Mouse (Mus musculus) midbrain, embryonic 13.5 days (tissue): Measurements from ENCODE around the gene Gm4559. TPM values are rescaled to one million over a fixed set of nuclear protein-coding genes. Genes with fewer than 3 reads are reported as not detected.
"Not testable (repeated sequence)": the region's sequence is repeated elsewhere in the genome, so short reads cannot be mapped to it uniquely, and the experiment has no call there.

ENCODE experiments used
- ATAC-seq: fragments of 200-750 bp; cut with Nextera tagmentation; 2 replicates; pipeline ENCODE4 v1.8.0; 2017; ENCODE audit warnings: mild to moderate bottlenecking, moderate TSS enrichment, moderate library complexity
- H3K27ac ChIP-seq: fragments of 300-500 bp; sonication (generic); 2 replicates; pipeline ENCODE4 v1.5.1; 2015; ENCODE audit warnings: inconsistent platforms, mild to moderate bottlenecking, moderate library complexity
- H3K27me3 ChIP-seq: fragments of 300-500 bp; sonication (generic); 2 replicates; pipeline ENCODE4 v1.6.1; 2015; ENCODE audit warnings: mild to moderate bottlenecking, inconsistent platforms
- H3K36me3 ChIP-seq: fragments of 300-500 bp; sonication (generic); 2 replicates; pipeline ENCODE4 v1.6.1; 2015; ENCODE audit warnings: mild to moderate bottlenecking, inconsistent platforms
- H3K4me1 ChIP-seq: fragments of 300-500 bp; sonication (generic); replicated peaks from 2 replicates; pipeline ENCODE4 v1.6.1; 2015; ENCODE audit warnings: inconsistent platforms
- H3K4me2 ChIP-seq: fragments of 300-500 bp; sonication (generic); replicated peaks from 2 replicates; pipeline ENCODE4 v1.6.1; 2015; ENCODE audit warnings: moderate library complexity, mild to moderate bottlenecking, inconsistent platforms
- H3K4me3 ChIP-seq: fragments of 300-500 bp; sonication (generic); replicated peaks from 2 replicates; pipeline ENCODE4 v1.5.1; 2015; ENCODE audit warnings: mild to moderate bottlenecking, inconsistent platforms
- H3K9ac ChIP-seq: fragments of 300-500 bp; sonication (generic); replicated peaks from 2 replicates; pipeline ENCODE4 v1.6.1; 2015; ENCODE audit warnings: mild to moderate bottlenecking, inconsistent platforms
- H3K9me3 ChIP-seq: fragments of 300-500 bp; sonication (generic); 2 replicates; pipeline ENCODE4 v1.6.1; 2016; ENCODE audit warnings: mild to moderate bottlenecking, inconsistent platforms
- WGBS: fragments of 180-500 bp; shearing (Covaris S2); methylation state at CpG from one replicate; pipeline ENCODE4 v1.1.7; 2015; 5-methylcytosine and 5-hydroxymethylcytosine counted together
- polyA plus RNA-seq: library from polyadenylated mRNA; unstranded; fragments of >200 nt; fragmentation: Nextera tagmentation; extraction: Ambion mirVana; gene quantifications from 2 replicates; pipeline ENCODE4 v1.2.1, GENCODE M21; 2015

Gene Gm4559
- polyA plus RNA-seq, 1 experiment from 2014 or later = not detected

- not testable (repeated sequence) for H3K4me1 ChIP-seq, H3K27ac ChIP-seq, ATAC-seq, H3K36me3 ChIP-seq, H3K9me3 ChIP-seq, H3K9ac ChIP-seq, H3K27me3 ChIP-seq, H3K4me2 ChIP-seq, H3K4me3 ChIP-seq
- WGBS = 35% methylated on average over 4 of the region's 4 CpGs
Observed at GRCm38 (mm10) chr7:142296108-142296507, 21.9 kb upstream of the Gm4559 start.

GRCm38 (mm10) chr7:142295418-142295817 lies 21.3 kb upstream of the Gm4559 start:
- H3K4me3 ChIP-seq = no peak overlapping the region
- no peaks in the 10 kb centered on the region for H3K36me3 ChIP-seq
- no peak overlapping the region for H3K9ac ChIP-seq
- no peaks in the 10 kb centered on the region for H3K4me1 ChIP-seq
- H3K27ac ChIP-seq = no peak overlapping the region
- H3K9me3 ChIP-seq = no peaks in the 10 kb centered on the region
- no peak overlapping the region for H3K4me2 ChIP-seq
- no peak for ATAC-seq
- no peaks in the 10 kb centered on the region for H3K27me3 ChIP-seq

- H3K9ac ChIP-seq, H3K36me3 ChIP-seq, H3K4me2 ChIP-seq, H3K27ac ChIP-seq, H3K4me3 ChIP-seq, H3K4me1 ChIP-seq, H3K9me3 ChIP-seq, H3K27me3 ChIP-seq: not testable (repeated sequence)
- 0% methylated on average over 2 of the region's 2 CpGs for WGBS
- ATAC-seq = 0 out of 2 replicates have a peak, but pooled peaks have one; percentile 34
Observed at GRCm38 (mm10) chr7:142293851-142294250, 19.7 kb upstream of the Gm4559 start.

GRCm38 (mm10) chr7:142285910-142286612 lies 11.9 kb upstream of the Gm4559 start:
- not testable (repeated sequence) for H3K4me3 ChIP-seq, H3K9me3 ChIP-seq, H3K9ac ChIP-seq, H3K4me2 ChIP-seq, ATAC-seq, H3K27ac ChIP-seq, H3K36me3 ChIP-seq
- Histone ChIP-seq H3K4me1 (peaks cover 19% of the 10 kb centered on the region), H3K27me3 (peaks cover 19% of the 10 kb centered on the region)
- WGBS = 86% methylated on average over 9 of the region's 9 CpGs

GRCm38 (mm10) chr7:142285130-142285835 lies 11.1 kb upstream of the Gm4559 start:
- peak overlapping the region; percentile 53 for H3K9ac ChIP-seq
- H3K27ac ChIP-seq = peak overlapping the region; percentile 71
- H3K27me3 ChIP-seq = peaks cover 19% of the 10 kb centered on the region
- H3K4me3 ChIP-seq = peak overlapping the region; percentile 57
- H3K9me3 ChIP-seq = no peaks in the 10 kb centered on the region
- H3K4me1 ChIP-seq = peaks cover 19% of the 10 kb centered on the region
- no peaks in the 10 kb centered on the region for H3K36me3 ChIP-seq
- ATAC-seq = peak; percentile 84
- H3K4me2 ChIP-seq = peak overlapping the region; percentile 87
- 21% methylated on average over 23 of the region's 23 CpGs for WGBS

- peak overlapping the region; percentile 71 for H3K27ac ChIP-seq
- peaks cover 19% of the 10 kb centered on the region for H3K27me3 ChIP-seq
- WGBS = under 1% methylated on average over 19 of the region's 19 CpGs
- peaks cover 19% of the 10 kb centered on the region for H3K4me1 ChIP-seq
- no peaks in the 10 kb centered on the region for H3K9me3 ChIP-seq
- H3K36me3 ChIP-seq = no peaks in the 10 kb centered on the region
- peak; percentile 88 for ATAC-seq
- peak overlapping the region; percentile 57 for H3K4me3 ChIP-seq
- peak overlapping the region; percentile 70 for H3K9ac ChIP-seq
- peak overlapping the region; percentile 87 for H3K4me2 ChIP-seq
Observed at GRCm38 (mm10) chr7:142284615-142285080, 10.5 kb upstream of the Gm4559 start.

GRCm38 (mm10) chr7:142284023-142284591 lies 9.9 kb upstream of the Gm4559 start:
- H3K4me2 ChIP-seq = peak overlapping the region; percentile 87
- H3K4me3 ChIP-seq = peak overlapping the region; percentile 57
- peaks cover 19% of the 10 kb centered on the region for H3K4me1 ChIP-seq
- peak overlapping the region; percentile 70 for H3K9ac ChIP-seq
- peak overlapping the region; percentile 71 for H3K27ac ChIP-seq
- peaks cover 19% of the 10 kb centered on the region for H3K27me3 ChIP-seq
- H3K9me3 ChIP-seq = no peaks in the 10 kb centered on the region
- H3K36me3 ChIP-seq = no peaks in the 10 kb centered on the region
- peak; percentile 79 for ATAC-seq
- WGBS = under 1% methylated on average over 38 of the region's 38 CpGs

- 23% methylated on average over 2 of the region's 2 CpGs for WGBS
- not testable (repeated sequence) for H3K27ac ChIP-seq, H3K4me2 ChIP-seq, ATAC-seq, H3K4me3 ChIP-seq, H3K9ac ChIP-seq, H3K36me3 ChIP-seq, H3K9me3 ChIP-seq
- peaks cover 19% of the 10 kb centered on the region for H3K27me3 ChIP-seq
- peaks cover 19% of the 10 kb centered on the region for H3K4me1 ChIP-seq
Observed at GRCm38 (mm10) chr7:142282847-142283246, 8.7 kb upstream of the Gm4559 start.

- H3K4me3 ChIP-seq, H3K4me2 ChIP-seq, H3K9ac ChIP-seq, H3K36me3 ChIP-seq, ATAC-seq, H3K27ac ChIP-seq, H3K9me3 ChIP-seq: not testable (repeated sequence)
- Histone ChIP-seq H3K27me3 (peaks cover 19% of the 10 kb centered on the region), H3K4me1 (peaks cover 11% of the 10 kb centered on the region)
- 72% methylated on average over 1 of the region's 1 CpGs for WGBS
Observed at GRCm38 (mm10) chr7:142279291-142279690, 5.1 kb upstream of the Gm4559 start.

GRCm38 (mm10) chr7:142278183-142278582 lies 4.0 kb upstream of the Gm4559 start:
- not testable (repeated sequence) for H3K4me2 ChIP-seq, H3K27ac ChIP-seq, H3K9me3 ChIP-seq, H3K36me3 ChIP-seq, H3K4me3 ChIP-seq, H3K9ac ChIP-seq, H3K4me1 ChIP-seq
- WGBS = 2% methylated on average over 3 of the region's 3 CpGs
- peak; percentile 45; the same call in 1 of the 2 replicates for ATAC-seq
- H3K27me3 ChIP-seq = peaks cover 15% of the 10 kb centered on the region

GRCm38 (mm10) chr7:142258254-142258653 lies 15.9 kb downstream of the Gm4559 start, which contains the start of gene Gm2431:
Gm2431 (minus strand) TSS chr7:142258354.
- H3K27me3 ChIP-seq, H3K4me1 ChIP-seq, H3K4me2 ChIP-seq, H3K9me3 ChIP-seq, H3K36me3 ChIP-seq, H3K4me3 ChIP-seq, ATAC-seq, H3K27ac ChIP-seq, H3K9ac ChIP-seq: not testable (repeated sequence)
- 80% methylated on average over 1 of the region's 1 CpGs for WGBS

- WGBS = 0% methylated on average over 2 of the region's 2 CpGs
- 0 out of 2 replicates have a peak, but pooled peaks cover 2% of the 10 kb centered on the region for H3K27me3 ChIP-seq
- 0 out of 2 replicates have a peak, but pooled peaks have one; percentile 56 for ATAC-seq
- H3K36me3 ChIP-seq = no peaks in the 10 kb centered on the region
- no peak overlapping the region for H3K4me2 ChIP-seq
- H3K9me3 ChIP-seq = no peaks in the 10 kb centered on the region
- H3K9ac ChIP-seq = no peak overlapping the region
- no peaks in the 10 kb centered on the region for H3K4me1 ChIP-seq
- H3K4me3 ChIP-seq = no peak overlapping the region
- H3K27ac ChIP-seq = no peak overlapping the region
Observed at GRCm38 (mm10) chr7:142255517-142255916, 18.6 kb downstream of the Gm4559 start.
